Mouse (Mus musculus) cerebellum, adult 11 months (tissue): ENCODE data around the gene Ap1s3.

ENCODE experiments used
- DNase-seq: peaks from one replicate; pipeline ENCODE4 v3.0.0; 2022

Gene Ap1s3

DNA sequence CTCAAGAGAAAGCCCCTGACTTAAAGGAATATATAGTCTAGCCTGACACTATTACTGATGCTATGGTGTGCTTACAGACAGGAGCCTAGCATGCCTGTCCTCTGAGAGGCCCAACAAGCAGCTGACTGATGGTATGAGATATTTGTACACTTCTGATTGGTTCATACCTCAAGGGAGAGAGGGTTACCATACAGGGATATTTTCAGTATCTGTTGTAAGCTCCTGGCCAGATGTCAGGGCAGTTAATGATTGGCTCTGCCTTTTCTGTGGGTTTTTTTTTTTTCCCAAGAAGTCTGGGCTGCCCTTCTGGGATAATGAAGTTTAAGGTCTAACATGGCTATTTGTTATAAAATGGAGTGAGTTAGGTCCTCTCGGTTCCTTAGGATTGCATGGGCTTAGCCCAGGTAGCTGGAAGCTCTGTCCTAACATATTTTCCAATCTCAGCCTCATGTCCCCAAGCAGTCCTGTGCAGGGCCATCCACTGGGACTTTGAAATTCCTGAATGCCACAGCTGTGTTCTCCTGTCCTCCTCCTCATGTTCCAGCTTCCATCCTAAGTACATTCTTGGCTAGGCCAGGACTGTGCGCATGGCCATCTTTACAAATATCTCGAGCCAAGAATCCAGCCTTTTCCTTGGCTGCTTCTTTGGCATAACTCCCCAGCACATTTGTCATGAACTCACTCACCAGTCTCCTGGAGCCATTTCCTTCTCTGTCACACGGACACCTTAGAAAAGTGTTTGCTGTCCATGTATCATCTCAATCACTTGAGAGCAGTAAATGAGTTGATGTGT, 81.6 kb downstream of the Ap1s3 start:
- DNase-seq, result no peak

DNA sequence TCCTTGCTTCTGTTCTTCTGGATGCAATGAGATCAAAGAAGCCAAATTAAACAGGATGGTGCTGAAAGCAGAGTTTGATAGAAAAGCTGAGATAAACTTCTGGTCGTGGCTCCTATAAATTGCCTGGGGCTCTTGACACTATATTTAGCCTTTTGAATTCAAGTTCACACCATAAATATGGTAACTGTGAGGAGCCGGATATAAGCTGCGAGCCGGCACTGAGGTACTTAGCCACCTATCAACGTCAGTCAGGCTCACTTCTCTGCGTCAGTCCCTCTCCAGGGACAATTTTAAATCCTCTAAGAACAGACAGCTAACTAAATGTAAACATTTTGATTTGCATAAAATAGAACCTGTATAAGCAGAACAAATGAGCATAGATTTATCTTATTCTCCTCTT, 82.3 kb downstream of the Ap1s3 start:
- no peak for DNase-seq

DNA sequence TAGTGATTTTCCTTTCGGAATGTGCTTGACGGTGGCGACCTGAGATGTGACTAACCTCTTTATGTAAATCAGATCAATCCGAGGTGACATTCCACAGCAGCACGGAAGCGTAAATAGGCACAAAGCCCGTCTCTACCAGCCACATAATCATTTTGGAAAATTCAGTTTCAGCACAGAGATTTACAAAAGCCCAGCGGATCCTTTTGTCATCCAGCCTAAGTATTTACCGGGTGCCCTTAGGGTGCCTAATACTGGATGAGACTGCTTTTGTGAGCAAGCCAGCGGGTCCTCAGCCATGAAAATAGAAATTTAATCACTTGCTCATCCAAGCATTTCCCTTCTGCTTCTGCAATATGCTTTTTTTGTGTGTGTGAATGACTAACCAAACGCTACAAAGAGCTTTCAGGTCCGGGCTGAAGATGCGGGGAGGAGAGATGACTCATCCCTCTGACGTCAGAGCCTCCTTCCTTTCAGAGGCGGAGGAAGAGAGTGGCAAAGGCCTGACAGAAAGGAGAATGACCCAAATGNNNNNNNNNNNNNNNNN, 90.6 kb downstream of the Ap1s3 start:
- peak; percentile 68 for DNase-seq

DNA sequence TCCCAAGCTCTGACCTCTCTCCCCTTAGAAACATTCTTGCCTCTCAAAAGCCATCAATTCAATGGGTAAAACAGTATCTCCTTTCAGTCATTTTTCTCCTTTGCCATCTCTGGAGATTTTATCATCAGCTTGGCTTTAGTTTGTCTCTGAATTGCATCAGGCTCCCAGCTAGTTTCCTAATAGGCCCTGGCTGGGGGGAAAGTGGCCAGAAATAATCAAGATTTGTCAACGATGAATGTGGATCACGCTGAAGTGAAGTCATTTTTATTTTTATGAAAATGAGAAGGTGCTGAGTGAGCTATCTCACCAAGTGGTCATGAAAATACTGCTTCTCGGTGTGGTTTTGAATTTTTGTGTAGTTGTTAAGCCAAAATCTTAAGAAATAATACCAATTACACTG, 94.4 kb downstream of the Ap1s3 start:
- no peak for DNase-seq

DNA sequence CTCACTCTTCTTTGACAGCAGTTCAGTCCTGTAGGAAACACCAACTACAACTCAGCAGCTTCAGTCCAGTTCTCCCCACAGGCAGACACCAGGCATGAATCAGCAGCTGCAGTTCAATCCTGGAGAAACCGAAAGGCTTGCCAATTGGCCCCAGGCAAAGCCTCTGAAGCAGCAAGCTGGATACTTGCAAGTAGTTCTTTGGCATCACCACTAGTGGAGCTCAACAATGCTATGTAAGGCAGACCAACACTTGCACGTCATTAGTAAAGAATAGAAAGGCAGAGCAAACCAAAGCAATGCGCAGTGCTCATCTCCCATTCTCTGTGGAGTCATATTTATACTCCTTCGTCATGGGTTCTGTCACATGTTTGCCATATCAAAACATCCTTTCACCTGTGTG, 99.9 kb downstream of the Ap1s3 start:
- no peak for DNase-seq

DNA sequence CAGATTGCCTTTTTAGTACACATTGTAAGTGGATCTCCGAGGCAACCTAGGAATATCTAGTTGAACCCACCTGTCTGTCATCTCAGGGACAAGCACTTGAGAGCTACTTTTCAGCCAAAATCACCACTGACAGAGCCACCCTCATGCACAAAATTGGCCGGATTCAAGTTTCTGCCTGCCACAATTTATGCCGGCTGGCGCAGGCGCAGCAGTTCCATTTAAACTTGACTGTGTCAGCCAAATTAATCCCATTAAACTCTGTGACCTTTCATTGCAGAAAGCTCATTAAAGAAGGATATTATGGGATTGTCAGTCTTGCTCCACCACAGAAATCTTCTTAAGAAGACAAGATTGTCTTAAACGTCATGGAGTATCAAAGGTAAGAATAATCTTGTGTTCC, 100.6 kb downstream of the Ap1s3 start:
- no peak for DNase-seq

DNA sequence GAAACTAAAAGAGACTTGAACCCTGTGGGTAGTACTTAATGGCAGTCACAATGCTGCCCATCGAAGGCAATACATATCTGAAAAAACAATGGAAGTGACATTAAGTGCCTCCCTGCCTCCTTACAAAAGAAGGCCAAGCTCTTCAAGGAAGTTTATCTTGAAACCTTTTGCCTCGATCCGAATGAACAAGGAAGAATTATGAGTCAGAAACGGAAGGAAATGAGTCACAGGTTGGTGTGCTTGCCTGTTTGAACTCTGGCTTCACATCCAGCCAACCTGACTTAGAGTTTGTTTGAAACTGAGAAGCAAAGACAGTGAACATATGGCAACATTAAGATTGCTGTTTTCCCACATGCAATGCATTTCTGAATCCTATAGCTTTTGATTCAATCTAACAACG, 110.6 kb downstream of the Ap1s3 start:
- no peak for DNase-seq
